ENCODE assay signal across 8 mouse cellular contexts in genomic region chr3:84479293-84480005, GRCm38 (mm10). TPM values are rescaled to one million over a fixed set of nuclear protein-coding genes. Genes with fewer than 3 reads are reported as not detected.
DNase-seq lines count a peak whose midpoint lies in the region; ATAC-seq and TF ChIP-seq lines count a peak whose summit lies in the region.

No protein-coding gene starts in this region.

- H3K4me3 ChIP-seq in MEL (ENCODE audit: control insufficient read depth in 1 of 2, insufficient read depth in 1 of 2, low read depth in 2 of 2, low read length in 2 of 2): peak overlapping the region; percentile 48 to 51; a peak in 3 of 4 replicates
- H3K4me3 ChIP-seq in brown adipose tissue, adult 24 weeks (ENCODE audit: insufficient read depth, low read depth, low read length): peak overlapping the region; percentile 56

- no peak overlapping the region for H3K27ac ChIP-seq in MEL (ENCODE audit: control insufficient read depth, low read depth, low read length)
- H3K27ac ChIP-seq in brown adipose tissue, adult 24 weeks (replicated peaks; ENCODE audit: low read depth, low read length): no peak overlapping the region

- no peaks in the 10 kb centered on the region for H3K9me3 ChIP-seq in MEL (replicated peaks; ENCODE audit: insufficient read depth, low read length)

- TF ChIP-seq RAD21 in MEL (IDR thresholded peaks at IDR 0.05; ENCODE audit: low read depth, low read length): no peak

- peak; percentile 55 for DNase-seq in MEL (ENCODE audit: low read depth, low spot score)
- DNase-seq in heart, postnatal 14 days: peak; percentile 59 to 65
- DNase-seq in layer of hippocampus, adult 8-10 months (ENCODE audit: low spot score in 2 of 2): peak; percentile 15 to 21
- DNase-seq in lung, postnatal 25 days (ENCODE audit: low spot score): peak; percentile 64
- DNase-seq in right cerebral cortex, adult 18-20 months: peak; percentile 40
- no peak for DNase-seq in frontal cortex, adult 2 months (ENCODE audit: extremely low spot score in 1 of 2, low spot score in 1 of 2)

- TF ChIP-seq EP300 in MEL (IDR thresholded peaks at IDR 0.05; ENCODE audit: low read depth in 1 of 2, low read length in 2 of 2): no peak

- TF ChIP-seq CTCF in MEL (IDR thresholded peaks at IDR 0.05 in 2 of 3, conservative IDR thresholded peaks at IDR 0.05 in 1 of 3; ENCODE audit: control insufficient read depth in 1 of 3, insufficient read depth in 1 of 3, low read depth in 2 of 3, low read length in 3 of 3, poor library complexity in 1 of 3, severe bottlenecking in 1 of 3): no peak

- H3K9ac ChIP-seq in MEL (ENCODE audit: control insufficient read depth, low read depth, low read length, poor library complexity, severe bottlenecking): peak overlapping the region; percentile 49

- intact Hi-C loops in heart, postnatal 14 days (cut with DNase I): no loop called here

- H3K4me1 ChIP-seq in MEL (ENCODE audit: control insufficient read depth in 1 of 2, insufficient read depth in 2 of 2, low read length in 2 of 2): peaks cover 2 to 18% of the 10 kb centered on the region in 2 experiments; a peak in 3 of 4 replicates
- peaks cover 5% of the 10 kb centered on the region; the same call in 1 of the 2 replicates for H3K4me1 ChIP-seq in brown adipose tissue, adult 24 weeks (ENCODE audit: control insufficient read depth, insufficient read depth, insufficient read length, low read length)

- peaks cover 0 to 1% of the 10 kb centered on the region in 2 experiments; a peak in 1 of 4 replicates for H3K27me3 ChIP-seq in MEL (ENCODE audit: control insufficient read depth in 1 of 2, insufficient read depth in 2 of 2, low read length in 2 of 2)

- peaks cover 0 to 16% of the 10 kb centered on the region in 2 experiments; a peak in 2 of 4 replicates for H3K36me3 ChIP-seq in MEL (ENCODE audit: control insufficient read depth in 1 of 2, insufficient read depth in 2 of 2, low read length in 2 of 2)

- no peaks in the 10 kb centered on the region for H3K79me2 ChIP-seq in MEL (ENCODE audit: control insufficient read depth, insufficient read depth, low read length, poor library complexity)

- TF ChIP-seq POLR2A in MEL (IDR thresholded peaks at IDR 0.05; ENCODE audit: control insufficient read depth in 1 of 2, insufficient read depth in 1 of 2, low read depth in 1 of 2, low read length in 2 of 2, poor library complexity in 1 of 2): no peak

- peak; percentile 74 for ATAC-seq in erythroid progenitor cell, adult 5-6 weeks (replicated peaks; ENCODE audit: low FRiP score, poor library complexity, severe bottlenecking)

TF ChIP-seq in MEL, 35 proteins besides CTCF, POLR2A, EP300 and RAD21:
- TF ChIP-seq POLR2AphosphoS2 (IDR thresholded peaks at IDR 0.05; ENCODE audit: low read length) (no peak), CHD1 (IDR thresholded peaks at IDR 0.05; ENCODE audit: low read depth, low read length) (no peak), POLR2AphosphoS5 (IDR thresholded peaks at IDR 0.05; ENCODE audit: borderline replicate concordance, low read depth, low read length) (no peak), TCF12 (IDR thresholded peaks at IDR 0.05; ENCODE audit: low read depth, low read length) (0 out of 2 replicates have a peak, but pooled peaks have one; percentile 22), MXI1 (IDR thresholded peaks at IDR 0.05; ENCODE audit: low read depth, low read length) (0 out of 2 replicates have a peak, but pooled peaks have one; percentile 19), MAFK (IDR thresholded peaks at IDR 0.05; ENCODE audit: borderline replicate concordance, low read depth, low read length) (no peak), NRF1 (IDR thresholded peaks at IDR 0.05; ENCODE audit: insufficient read depth, low read depth, low read length, poor library complexity, severe bottlenecking) (peak; percentile 56; the same call in 1 of the 2 replicates)

RNA-seq across cellular contexts. Expression of gene Fhdc1, which starts 0.8 kb away (rescaled TPM):
- total RNA-seq in MEL (2012; rRNA removed): 0.42 and 0.54 TPM in 2 replicates
- 1 to 10 TPM in 1 of 2 experiments, not detected in 1; 2.0 TPM for polyA plus RNA-seq in MEL (2012; ENCODE audit: insufficient read depth in 1 of 2, insufficient read length in 2 of 2, low read depth in 1 of 2, low replicate concordance in 2 of 2, missing spikeins in 1 of 2)
- 2.0 and 4.1 TPM in 2 replicates for polyA plus RNA-seq in brown adipose tissue, adult 24 weeks (2012; ENCODE audit: insufficient read depth, insufficient read length, missing spikeins)
- total RNA-seq in erythroid progenitor cell, adult 5-6 weeks (2015; ENCODE audit: low replicate concordance): 417 and 527 TPM in 2 replicates
- total RNA-seq in erythroid progenitor cell, adult 5-6 weeks (2017; ENCODE audit: low replicate concordance): 189 and 211 TPM in 2 replicates
- 1 to 10 TPM in 1 of 2 experiments, under 1 TPM in 1; 0.66 to 1.7 TPM for total RNA-seq in heart, postnatal 14 days (2021)
- 1 to 10 TPM; 3.5 to 6.4 (median 4.5) TPM for total RNA-seq in layer of hippocampus, adult 8-10 months (2022)
- polyA plus RNA-seq in frontal cortex, adult 2 months (2012; rRNA removed): 4.7 and 5.2 TPM in 2 replicates

Comparison
In these comparisons a context has a peak if more than half of its experiments do, and no peak if none do; other contexts are left out.
1. DNase-seq: peak in MEL (single experiment), heart, postnatal 14 days (2 of 2), layer of hippocampus, adult 8-10 months (2 of 2), lung, postnatal 25 days (single experiment) and right cerebral cortex, adult 18-20 months (single experiment); none in frontal cortex, adult 2 months (0 of 2).
2. RNA of gene Fhdc1, which starts 0.8 kb away (total RNA-seq): 189 to 527 TPM in erythroid progenitor cell, adult 5-6 weeks; 3.5 to 6.4 TPM in layer of hippocampus, adult 8-10 months, 0.66 to 1.7 TPM in heart, postnatal 14 days and 0.42 to 0.54 TPM in MEL; every median in the first group is over 10 times any median in the second.